Mouse (Mus musculus): Measurements from ENCODE around the gene Gpr152.

DNA sequence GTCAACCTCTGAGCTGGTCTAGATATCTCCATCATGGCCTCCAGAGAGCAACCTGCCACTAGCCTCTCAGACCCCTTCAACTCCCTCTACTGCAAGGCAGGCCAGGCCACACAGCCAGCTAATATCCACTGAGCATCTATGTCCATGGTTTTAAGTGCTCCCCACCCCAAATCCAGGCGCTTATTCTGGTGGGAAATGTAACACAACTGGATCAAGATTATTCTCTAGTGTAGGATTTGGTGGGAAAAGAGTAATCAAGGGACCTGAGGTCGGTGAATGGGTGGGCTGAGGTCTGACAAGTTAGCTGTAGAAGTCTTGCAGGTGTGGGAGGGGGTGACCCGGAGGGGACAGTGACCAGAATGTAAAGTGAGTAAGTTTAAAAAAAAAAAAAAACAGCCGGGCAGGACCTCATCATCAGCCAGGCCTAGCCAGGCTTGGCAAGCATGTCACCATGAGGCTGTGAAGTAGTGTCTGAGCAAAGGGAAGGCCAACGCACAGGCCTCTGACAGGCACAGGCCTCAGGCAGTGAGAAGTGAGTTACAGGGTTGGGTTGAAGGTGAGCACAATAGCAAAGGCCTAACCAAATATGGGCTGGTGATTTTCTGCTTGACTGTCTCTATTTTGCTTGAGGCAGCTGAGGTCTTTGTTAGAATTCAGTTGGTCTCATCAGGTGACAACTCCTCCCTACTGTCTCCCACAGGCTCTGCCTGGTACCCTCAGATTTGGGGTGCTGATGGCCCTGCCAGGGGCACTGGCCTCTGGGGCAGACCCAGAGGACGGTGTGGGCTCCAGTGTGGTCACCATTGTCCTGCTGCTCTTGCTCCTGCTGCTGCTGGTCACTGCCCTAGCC, 15.9 kb downstream of the Gpr152 start:
- TF ChIP-seq CTCF (IDR thresholded peaks at IDR 0.05; ENCODE audit: insufficient read depth, low read depth, low read length) (no peak), POLR2A (IDR thresholded peaks at IDR 0.05; ENCODE audit: insufficient read depth, low read depth, low read length) (no peak)

Measured in olfactory bulb, adult 2 months (tissue).